Mouse (Mus musculus) heart, postnatal 0 days (tissue): ENCODE measurements around the gene Tbccd1.

Experiments used
- CTCF ChIP-seq: IDR thresholded peaks from 2 replicates; pipeline ENCODE4 v1.5.1; 2016; ENCODE audit warnings: antibody characterized with exemption, control low read depth, low read depth
- EP300 ChIP-seq: IDR thresholded peaks from 2 replicates; pipeline ENCODE4 v1.6.1; 2016; ENCODE audit warnings: antibody characterized with exemption, low read depth

GRCm38 (mm10) chr16:22890683-22891510, 33.4 kb upstream of the Tbccd1 start, which contains the start of gene Ahsg:
- TF ChIP-seq CTCF, result no peak
- no peak for TF ChIP-seq EP300
